Mouse (Mus musculus) CH12.LX (cell line): Measurements from ENCODE around the gene Zfp575.

Source experiments
- BHLHE40 ChIP-seq: IDR thresholded peaks from 2 replicates; pipeline ENCODE4 v1.6.1; 2011; ENCODE audit warnings: mild to moderate bottlenecking, low read depth, low read length, improper control_type of control experiment
- CTCF ChIP-seq, 2 experiments: IDR thresholded peaks in 1 of 2; conservative IDR thresholded peaks in 1 of 2; 2 replicates each; pipeline ENCODE4 v1.5.1; 2011 to 2012; ENCODE audit warnings: low read depth in 2 of 2, low read length in 2 of 2, improper control_type of control experiment in 1 of 2, inconsistent platforms in 1 of 2, mild to moderate bottlenecking in 1 of 2, moderate library complexity in 1 of 2
- EP300 ChIP-seq: IDR thresholded peaks from 2 replicates; pipeline ENCODE4 v1.6.1; 2011; ENCODE audit warnings: low read length, improper control_type of control experiment
- JUND ChIP-seq: conservative IDR thresholded peaks from 2 replicates; pipeline ENCODE4 v1.6.1; 2011; ENCODE audit warnings: low read depth, low read length, improper control_type of control experiment
- MAX ChIP-seq: IDR thresholded peaks from 2 replicates; pipeline ENCODE4 v1.6.1; 2011; ENCODE audit warnings: low read length, improper control_type of control experiment
- MEF2A ChIP-seq: IDR thresholded peaks from 2 replicates; pipeline ENCODE4 v1.6.1; 2014; ENCODE audit warnings: low read depth, mild to moderate bottlenecking, inconsistent platforms, low read length, improper control_type of control experiment, borderline replicate concordance
- NRF1 ChIP-seq: IDR thresholded peaks from 2 replicates; pipeline ENCODE4 v1.6.1; 2014; ENCODE audit warnings: low read depth, mild to moderate bottlenecking, inconsistent platforms, low read length, improper control_type of control experiment, moderate library complexity
- POLR2A ChIP-seq: IDR thresholded peaks from 2 replicates; pipeline ENCODE4 v1.6.1; 2011; ENCODE audit warnings: low read depth, mild to moderate bottlenecking, improper control_type of control experiment, low read length
- POLR2AphosphoS2 ChIP-seq: IDR thresholded peaks from 2 replicates; pipeline ENCODE4 v1.6.1; 2011; ENCODE audit warnings: low read depth, low read length, improper control_type of control experiment
- RAD21 ChIP-seq: IDR thresholded peaks from 2 replicates; pipeline ENCODE4 v1.6.1; 2011; ENCODE audit warnings: low read depth, mild to moderate bottlenecking, low read length, improper control_type of control experiment, moderate library complexity
- RCOR1 ChIP-seq: conservative IDR thresholded peaks from 2 replicates; pipeline ENCODE4 v1.6.1; 2012; ENCODE audit warnings: low read depth, mild to moderate bottlenecking, inconsistent platforms, low read length, improper control_type of control experiment
- SMC3 ChIP-seq: IDR thresholded peaks from 2 replicates; pipeline ENCODE4 v1.6.1; 2011; ENCODE audit warnings: low read depth, low read length, improper control_type of control experiment
- ZNF384 ChIP-seq: IDR thresholded peaks from 2 replicates; pipeline ENCODE4 v1.6.1; 2012; ENCODE audit warnings: low read depth, low read length, improper control_type of control experiment, inconsistent platforms

DNA sequence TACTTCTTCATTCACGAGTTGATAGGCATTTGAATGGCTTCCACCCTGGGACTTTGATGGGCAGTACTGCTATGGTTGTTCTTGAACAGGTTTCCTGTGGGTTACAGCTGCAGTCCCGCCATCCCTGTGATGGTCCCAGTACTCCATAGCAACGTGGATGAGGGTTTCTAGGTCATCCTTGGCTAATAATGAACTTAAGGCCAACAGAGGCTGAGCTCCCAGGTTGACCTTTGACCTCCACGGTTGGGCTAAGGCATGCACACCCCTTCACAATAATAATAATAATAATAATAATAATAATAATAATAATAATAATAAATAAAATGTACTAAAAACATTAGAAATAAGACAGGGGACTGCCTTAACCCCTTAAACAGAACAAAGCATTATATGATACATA, 10.7 kb upstream of the Zfp575 start:
- TF ChIP-seq CTCF (conservative IDR thresholded peaks at IDR 0.05 in 1 of 2, IDR thresholded peaks at IDR 0.05 in 1 of 2; ENCODE audit: low read depth in 2 of 2, low read length in 2 of 2), result no peak
- TF ChIP-seq POLR2A, result no peak
- no peak for TF ChIP-seq POLR2AphosphoS2
- TF ChIP-seq SMC3, result no peak
- TF ChIP-seq NRF1, result no peak
- no peak for TF ChIP-seq EP300
- no peak for TF ChIP-seq ZNF384
- TF ChIP-seq MEF2A, result no peak
- no peak for TF ChIP-seq RCOR1
- no peak for TF ChIP-seq JUND
- TF ChIP-seq BHLHE40, result no peak
- no peak for TF ChIP-seq RAD21
- no peak for TF ChIP-seq MAX
